Mouse (Mus musculus) heart, embryonic 14.5 days (tissue): ENCODE data around the gene Srsf3. TPM values are rescaled to one million over a fixed set of nuclear protein-coding genes. Genes with fewer than 3 reads are reported as not detected.
"Not testable (repeated sequence)": the region's sequence is repeated elsewhere in the genome, so short reads cannot be mapped to it uniquely, and the experiment has no call there.

ENCODE experiments used
- ATAC-seq: fragments of 200-750 bp; cut with Nextera tagmentation; 2 replicates; pipeline ENCODE4 v1.8.0; 2017; ENCODE audit warnings: low read depth, moderate TSS enrichment; ENCODE audit not compliant: insufficient number of reproducible peaks, insufficient read depth, low FRiP score
- H3K27ac ChIP-seq, 2 experiments: fragments of 200-500 bp in 1 of 2; fragments of 300-500 bp in 1 of 2; sonication (generic) in 1 of 2; replicated peaks in 1 of 2; 2 replicates each; pipeline ENCODE4 v1.5.1; 2012 to 2014; ENCODE audit warnings: low read depth in 2 of 2, low read length in 2 of 2, control low read depth in 1 of 2, mild to moderate bottlenecking in 1 of 2, mixed read lengths in 1 of 2; ENCODE audit not compliant: control insufficient read depth in 1 of 2, insufficient read depth in 1 of 2
- H3K27me3 ChIP-seq: fragments of 300-500 bp; sonication (generic); 2 replicates; pipeline ENCODE4 v1.6.1; 2014; ENCODE audit warnings: mild to moderate bottlenecking, low read length, control low read depth; ENCODE audit not compliant: control insufficient read depth, insufficient read depth
- H3K36me3 ChIP-seq: fragments of 300-500 bp; sonication (generic); 2 replicates; pipeline ENCODE4 v1.6.1; 2014; ENCODE audit warnings: mild to moderate bottlenecking, control low read depth, low read length, mixed read lengths; ENCODE audit not compliant: control insufficient read depth, insufficient read depth
- H3K4me1 ChIP-seq, 2 experiments: fragments of 200-500 bp in 1 of 2; fragments of 300-500 bp in 1 of 2; sonication (generic) in 1 of 2; 2 replicates each; pipeline ENCODE4 v1.6.1; 2012 to 2014; ENCODE audit warnings: low read length in 2 of 2, control low read depth in 1 of 2, mixed read lengths in 1 of 2; ENCODE audit not compliant: control insufficient read depth in 2 of 2, insufficient read depth in 2 of 2
- H3K4me2 ChIP-seq: fragments of 300-500 bp; sonication (generic); 2 replicates; pipeline ENCODE4 v1.6.1; 2014; ENCODE audit warnings: mild to moderate bottlenecking, low read length
- H3K4me3 ChIP-seq, 2 experiments: fragments of 200-500 bp in 1 of 2; fragments of 300-500 bp in 1 of 2; sonication (generic) in 1 of 2; 2 replicates each; pipeline ENCODE4 v1.5.1; 2012 to 2014; ENCODE audit warnings: low read length in 2 of 2, mild to moderate bottlenecking in 2 of 2, control low read depth in 1 of 2, low read depth in 1 of 2, moderate library complexity in 1 of 2; ENCODE audit not compliant: control insufficient read depth in 1 of 2, insufficient read depth in 1 of 2
- H3K9ac ChIP-seq: fragments of 300-500 bp; sonication (generic); 2 replicates; pipeline ENCODE4 v1.6.1; 2014; ENCODE audit warnings: mild to moderate bottlenecking, low read length
- H3K9me3 ChIP-seq: fragments of 300-500 bp; sonication (generic); 2 replicates; pipeline ENCODE4 v1.6.1; 2016; ENCODE audit warnings: low read length, control low read depth; ENCODE audit not compliant: control insufficient read depth
- WGBS: fragments of 180-500 bp; shearing (Covaris S2); extraction: QIAGEN DNeasy Blood & Tissue Kit; methylation state at CpG from one replicate; pipeline ENCODE4 v1.1.7; 2014; 5-methylcytosine and 5-hydroxymethylcytosine counted together
- polyA plus RNA-seq: library from polyadenylated mRNA; unstranded; fragments of >200 nt; fragmentation: Nextera tagmentation; extraction: Ambion mirVana; gene quantifications from 2 replicates; pipeline ENCODE4 v1.2.1, GENCODE M21; 2014

The Srsf3 gene
- polyA plus RNA-seq, 1 experiment from 2014 or later = 340 TPM

DNA sequence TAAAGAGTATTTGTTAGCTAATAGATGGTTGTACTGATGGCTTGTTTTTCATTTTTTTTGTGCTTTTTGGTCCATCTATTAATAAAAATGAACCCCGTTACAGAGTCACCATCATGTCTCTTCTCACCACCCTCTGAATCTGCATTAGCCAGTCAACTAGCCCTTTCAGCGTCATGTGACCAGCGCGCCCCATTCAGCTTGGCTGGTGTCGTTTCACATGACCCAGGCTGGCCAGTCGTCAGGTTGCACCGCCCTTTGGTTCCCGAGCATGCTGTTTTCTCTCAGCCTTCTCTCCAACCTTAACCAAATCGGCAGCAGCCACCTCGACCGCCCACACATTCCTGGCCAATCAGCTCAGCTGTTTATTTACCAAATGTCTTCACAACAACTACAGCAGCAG lies 6.9 kb downstream of the Srsf3 start:
- H3K4me2 ChIP-seq = no peak overlapping the region
- peaks cover 0 to 11% of the 10 kb centered on the region in 2 experiments; a peak in 3 of 4 replicates for H3K4me1 ChIP-seq
- no peaks in the 10 kb centered on the region for H3K27me3 ChIP-seq
- ATAC-seq = no peak
- H3K36me3 ChIP-seq = peaks cover 80% of the 10 kb centered on the region
- no peak overlapping the region for H3K9ac ChIP-seq
- WGBS = 64% methylated on average over 11 of the region's 11 CpGs
- H3K9me3 ChIP-seq = no peaks in the 10 kb centered on the region
- H3K4me3 ChIP-seq = no peak overlapping the region
- no peak overlapping the region for H3K27ac ChIP-seq

GRCm38 (mm10) chr17:29041632-29042031 lies 9.2 kb downstream of the Srsf3 start:
- not testable (repeated sequence) for ATAC-seq, H3K9me3 ChIP-seq, H3K4me2 ChIP-seq, H3K27ac ChIP-seq, H3K27me3 ChIP-seq, H3K4me3 ChIP-seq, H3K9ac ChIP-seq
- Histone ChIP-seq H3K4me1 (peaks cover 5 to 16% of the 10 kb centered on the region in 2 experiments; a peak in 3 of 4 replicates), H3K36me3 (peaks cover 95% of the 10 kb centered on the region)
- WGBS = 47% methylated on average over 3 of the region's 3 CpGs

GRCm38 (mm10) chr17:29042569-29042968 lies 10.1 kb downstream of the Srsf3 start:
- no peak for ATAC-seq
- H3K4me3 ChIP-seq = no peak overlapping the region
- H3K4me1 ChIP-seq = peaks cover 5 to 13% of the 10 kb centered on the region in 2 experiments; a peak in 3 of 4 replicates
- H3K9me3 ChIP-seq = no peaks in the 10 kb centered on the region
- H3K4me2 ChIP-seq = no peak overlapping the region
- no peaks in the 10 kb centered on the region for H3K27me3 ChIP-seq
- H3K36me3 ChIP-seq = peaks cover 95% of the 10 kb centered on the region
- H3K9ac ChIP-seq = no peak overlapping the region
- H3K27ac ChIP-seq = no peak overlapping the region

DNA sequence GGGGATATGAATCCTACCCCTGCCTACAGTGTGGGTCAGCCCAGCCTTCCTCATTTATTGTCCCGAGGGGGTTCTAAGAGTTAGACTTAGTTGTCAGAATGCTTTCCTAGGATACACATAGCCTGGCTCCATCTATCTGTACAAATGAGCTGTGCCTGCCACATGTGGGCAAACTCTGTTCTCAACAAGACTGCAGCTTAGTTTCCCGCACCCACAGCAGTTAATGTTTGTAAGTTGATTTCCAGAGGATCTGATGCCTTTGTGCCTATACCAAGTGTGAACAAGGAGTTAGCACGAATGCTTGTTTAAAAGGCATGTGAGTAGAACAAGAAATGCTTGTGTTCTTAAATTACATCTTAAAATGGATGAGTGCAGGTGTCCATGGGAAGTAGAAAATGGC lies 11.2 kb downstream of the Srsf3 start:
- Histone ChIP-seq H3K27ac (no peak overlapping the region), H3K4me1 (peaks cover 5 to 11% of the 10 kb centered on the region in 2 experiments; a peak in 3 of 4 replicates), H3K27me3 (no peaks in the 10 kb centered on the region), H3K9ac (no peak overlapping the region), H3K36me3 (peaks cover 92% of the 10 kb centered on the region), H3K9me3 (no peaks in the 10 kb centered on the region), H3K4me3 (no peak overlapping the region), H3K4me2 (no peak overlapping the region)
- ATAC-seq = no peak
- WGBS = 85% methylated on average over 3 of the region's 3 CpGs

DNA sequence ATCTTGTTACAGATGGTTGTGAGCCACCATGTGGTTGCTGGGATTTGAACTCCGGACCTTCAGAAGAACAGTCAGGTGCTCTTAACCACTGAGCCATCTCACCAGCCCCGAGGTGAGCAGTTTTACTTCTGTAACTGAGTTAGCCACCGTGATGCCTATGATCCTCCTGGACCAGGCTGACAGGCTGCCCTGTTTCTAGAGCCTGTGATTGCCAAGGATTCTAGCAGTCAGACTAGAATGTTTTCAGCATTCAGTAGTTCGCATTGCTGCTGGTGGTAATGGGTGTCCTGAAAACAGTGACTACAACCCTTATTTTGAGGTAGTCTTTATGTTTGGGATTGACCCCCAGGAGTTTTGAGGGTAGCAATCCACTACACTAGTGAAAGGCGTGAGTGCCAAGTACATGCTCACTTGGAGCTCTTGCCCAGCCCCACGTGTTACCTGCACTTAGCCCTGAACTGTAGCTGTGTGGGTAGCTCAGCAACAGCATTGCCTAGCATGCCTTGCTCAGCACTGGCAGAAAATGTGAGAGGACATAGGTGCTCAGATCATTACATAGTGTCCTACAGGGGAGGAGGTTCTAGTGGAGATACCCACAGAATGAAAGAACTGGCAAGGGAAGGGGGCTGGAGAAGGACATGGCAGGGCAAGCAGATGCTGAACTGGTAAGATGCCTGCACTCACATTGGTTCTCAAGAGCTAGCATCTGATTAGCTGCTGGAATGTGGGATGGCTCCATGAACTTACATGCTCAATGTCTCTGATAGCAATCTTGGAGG lies 11.9 kb downstream of the Srsf3 start:
- H3K4me1 ChIP-seq = peaks cover 5 to 11% of the 10 kb centered on the region in 2 experiments; a peak in 3 of 4 replicates
- no peak for ATAC-seq
- H3K9me3 ChIP-seq = no peaks in the 10 kb centered on the region
- H3K4me3 ChIP-seq = no peak overlapping the region
- peaks cover 84% of the 10 kb centered on the region for H3K36me3 ChIP-seq
- H3K4me2 ChIP-seq = no peak overlapping the region
- no peak overlapping the region for H3K27ac ChIP-seq
- H3K27me3 ChIP-seq = no peaks in the 10 kb centered on the region
- H3K9ac ChIP-seq = no peak overlapping the region
- 79% methylated on average over 6 of the region's 6 CpGs for WGBS

DNA sequence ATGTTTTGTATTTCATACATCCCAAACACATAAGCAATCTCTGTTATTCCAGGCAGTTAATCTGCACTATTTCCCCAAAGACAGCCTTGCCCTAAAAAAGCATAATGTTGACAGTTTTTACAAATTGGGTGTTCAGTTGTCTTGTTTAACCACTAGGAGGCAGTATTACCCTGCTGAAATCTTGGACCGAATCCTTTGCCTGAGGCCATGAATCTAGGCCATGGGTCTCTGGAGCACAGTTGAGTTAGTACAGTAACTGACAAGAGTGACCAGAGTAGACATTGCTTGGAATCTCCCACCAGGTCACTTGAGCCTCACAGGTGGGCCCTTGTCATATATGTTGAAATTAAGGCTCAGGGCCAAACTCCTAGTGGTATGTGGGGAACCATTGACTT lies 12.5 kb downstream of the Srsf3 start:
- ATAC-seq = no peak

DNA sequence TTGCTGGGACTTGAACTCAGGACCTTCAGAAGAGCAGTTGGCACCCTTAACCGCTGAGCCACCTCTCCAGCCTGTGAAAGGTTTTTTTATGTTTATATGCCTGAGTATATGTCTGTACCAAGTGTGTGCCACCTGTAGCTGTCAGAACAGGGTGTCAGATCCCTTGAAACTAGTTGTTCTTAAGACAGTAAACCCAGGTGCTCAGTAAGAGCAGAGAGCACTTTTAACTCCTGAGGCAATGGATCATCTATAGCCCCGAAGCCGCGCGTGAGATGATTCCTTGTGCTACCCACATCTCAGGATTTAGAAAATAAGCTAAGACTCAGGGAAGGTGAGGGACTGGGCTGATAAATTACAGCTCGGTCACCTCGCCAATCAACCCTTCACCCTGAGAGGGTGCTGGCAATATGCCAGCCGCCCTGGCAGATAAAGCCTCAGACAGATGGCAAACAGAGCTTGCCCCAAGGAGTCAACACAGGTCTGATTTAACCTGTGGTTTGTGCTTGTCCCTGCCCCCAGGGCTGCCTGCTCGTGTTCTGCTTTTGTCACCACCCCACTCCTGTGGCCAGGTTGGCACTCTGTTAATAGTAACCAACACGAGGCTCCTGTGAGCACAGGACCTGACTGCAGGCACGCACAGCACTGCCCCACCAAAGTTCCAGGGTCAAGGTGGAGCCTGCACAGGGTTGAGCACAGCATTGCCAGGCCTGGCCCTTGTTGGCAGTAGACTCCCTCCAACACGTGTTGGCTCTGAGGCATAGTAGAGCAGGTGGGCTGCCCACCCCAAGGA lies 13.5 kb downstream of the Srsf3 start:
- H3K27me3 ChIP-seq = no peaks in the 10 kb centered on the region
- peaks cover 68% of the 10 kb centered on the region for H3K36me3 ChIP-seq
- H3K9me3 ChIP-seq = no peaks in the 10 kb centered on the region
- peak; percentile 16 for ATAC-seq
- H3K27ac ChIP-seq = peak overlapping the region; percentile 52 to 72
- H3K4me1 ChIP-seq = peaks cover 12 to 23% of the 10 kb centered on the region in 2 experiments
- no peak overlapping the region for H3K9ac ChIP-seq
- H3K4me3 ChIP-seq = no peak overlapping the region
- WGBS = 49% methylated on average over 12 of the region's 12 CpGs
- H3K4me2 ChIP-seq = no peak overlapping the region

More for the DNA sequence above, 12.5 kb downstream of the Srsf3 start:
- Histone ChIP-seq H3K27me3 (no peaks in the 10 kb centered on the region), H3K9ac (no peak overlapping the region), H3K9me3 (no peaks in the 10 kb centered on the region), H3K4me3 (no peak overlapping the region), H3K36me3 (peaks cover 78% of the 10 kb centered on the region), H3K4me1 (peaks cover 5 to 13% of the 10 kb centered on the region in 2 experiments; a peak in 3 of 4 replicates), H3K4me2 (no peak overlapping the region), H3K27ac (0 out of 4 replicates have a peak overlapping the region, but pooled peaks of 1 of the 2 experiments have one; percentile 16)
- WGBS = 67% methylated on average over 1 of the region's 1 CpGs
